Mouse (Mus musculus) frontal cortex, adult (tissue): ENCODE results near the gene D230025D16Rik.
"Not testable (repeated sequence)": the region's sequence is repeated elsewhere in the genome, so short reads cannot be mapped to it uniquely, and the experiment has no call there.

Source experiments
- ATAC-seq: cut with Nextera tagmentation; 2 replicates; pipeline ENCODE4 v1.9.2; 2017; ENCODE audit warnings: mild to moderate bottlenecking, moderate library complexity, mixed read lengths; ENCODE audit not compliant: low TSS enrichment

D230025D16Rik gene

GRCm38 (mm10) chr8:105224413-105225271 lies at the start of gene D230025D16Rik:
D230025D16Rik (plus strand) TSS chr8:105225145.
- peak; percentile 97 for ATAC-seq

- not testable (repeated sequence) for ATAC-seq
Observed at GRCm38 (mm10) chr8:105175287-105175686, 49.7 kb upstream of the D230025D16Rik start.

DNA sequence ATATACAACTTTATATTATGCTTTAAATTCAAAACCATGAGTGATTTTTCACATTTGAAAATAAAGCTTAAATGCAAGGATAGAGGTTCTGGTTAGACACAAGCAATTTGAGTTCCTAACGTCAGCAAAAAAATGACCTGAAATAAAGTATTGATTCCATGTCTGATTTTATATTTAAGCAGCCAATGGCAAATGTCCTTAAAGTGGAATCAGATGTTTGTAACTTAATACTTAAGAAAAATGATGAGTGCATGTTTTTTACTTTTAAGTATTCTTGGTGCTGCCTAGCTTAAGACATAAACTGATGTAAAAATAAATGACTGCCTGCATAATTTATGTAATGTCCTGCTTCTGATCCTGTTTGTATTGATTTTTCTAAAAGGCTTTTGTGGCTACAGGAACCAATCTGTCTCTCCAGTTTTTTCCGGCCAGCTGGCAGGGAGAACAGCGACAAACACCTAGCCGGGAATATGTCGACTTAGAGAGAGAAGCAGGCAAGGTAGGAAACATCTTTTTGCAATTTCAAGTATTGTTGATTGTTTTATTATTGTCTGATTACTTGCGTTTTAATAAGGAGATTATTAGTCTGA lies 46.6 kb upstream of the D230025D16Rik start:
- ATAC-seq, result no peak

DNA sequence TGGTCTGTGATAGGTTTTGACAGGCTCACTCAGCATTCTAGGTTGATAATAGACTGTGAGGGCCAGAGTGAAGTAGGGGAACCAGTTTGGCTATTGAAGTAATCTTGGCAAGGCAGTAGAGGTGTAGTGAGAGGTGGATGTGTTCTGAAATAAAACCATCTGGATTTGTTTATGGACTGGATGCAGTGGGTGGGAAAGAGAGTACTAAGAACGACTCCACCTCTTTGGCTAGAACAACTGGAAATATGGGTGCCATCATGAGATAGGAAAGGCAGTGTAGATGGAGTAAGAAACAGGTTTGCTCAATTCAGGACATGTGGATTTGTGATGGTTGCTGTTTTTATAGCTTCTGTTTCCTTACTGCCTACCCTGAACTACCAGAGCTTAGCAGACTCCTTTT lies 42.7 kb upstream of the D230025D16Rik start:
- no peak for ATAC-seq

DNA sequence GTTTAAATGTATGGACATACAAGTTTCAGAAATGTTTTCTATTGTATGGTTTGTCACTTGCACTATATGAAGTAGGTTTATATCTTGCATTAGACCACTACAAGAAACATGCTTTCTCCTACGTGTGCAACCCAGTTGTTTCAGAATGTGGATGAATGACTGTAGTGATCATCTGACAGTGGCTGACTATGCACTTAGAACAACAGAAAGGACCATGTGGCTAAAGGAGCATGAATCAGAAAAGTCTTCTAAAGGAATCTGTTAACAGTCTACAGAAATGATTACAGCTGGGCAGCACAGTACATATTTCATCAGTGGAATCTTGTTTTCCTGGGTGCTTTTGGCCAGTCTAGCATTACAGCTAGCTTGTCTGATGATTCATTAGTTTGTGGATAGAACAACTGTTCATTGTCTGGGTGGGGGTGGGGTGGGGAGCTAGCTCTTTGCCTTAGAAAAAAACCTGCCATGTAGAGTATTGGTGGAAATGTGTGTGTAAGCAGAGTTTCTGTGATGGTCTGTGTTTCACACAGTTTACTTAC lies 38.4 kb upstream of the D230025D16Rik start:
- peak; percentile 38; the same call in 1 of the 2 replicates for ATAC-seq

DNA sequence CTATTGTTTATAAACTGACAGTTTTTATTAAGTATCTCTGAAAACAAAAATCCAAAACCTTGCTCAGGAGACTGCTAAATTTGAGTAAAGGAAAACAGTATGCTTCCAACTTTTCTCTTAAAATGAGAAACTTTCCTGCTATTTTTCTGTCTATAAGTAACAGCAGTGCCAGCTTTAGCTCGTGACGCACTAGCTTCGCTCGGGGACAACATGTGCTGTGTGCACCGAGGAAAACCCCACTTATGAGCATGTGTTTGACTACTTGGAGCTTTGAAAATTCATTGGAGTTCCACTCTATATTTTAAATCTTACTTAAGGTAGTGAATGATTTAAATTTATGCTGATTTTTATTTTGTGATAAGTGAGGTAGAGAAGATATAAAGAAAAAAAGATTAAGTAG lies 32.8 kb upstream of the D230025D16Rik start:
- peak; percentile 94 for ATAC-seq

GRCm38 (mm10) chr8:105205748-105206147 lies 19.2 kb upstream of the D230025D16Rik start:
- no peak for ATAC-seq

DNA sequence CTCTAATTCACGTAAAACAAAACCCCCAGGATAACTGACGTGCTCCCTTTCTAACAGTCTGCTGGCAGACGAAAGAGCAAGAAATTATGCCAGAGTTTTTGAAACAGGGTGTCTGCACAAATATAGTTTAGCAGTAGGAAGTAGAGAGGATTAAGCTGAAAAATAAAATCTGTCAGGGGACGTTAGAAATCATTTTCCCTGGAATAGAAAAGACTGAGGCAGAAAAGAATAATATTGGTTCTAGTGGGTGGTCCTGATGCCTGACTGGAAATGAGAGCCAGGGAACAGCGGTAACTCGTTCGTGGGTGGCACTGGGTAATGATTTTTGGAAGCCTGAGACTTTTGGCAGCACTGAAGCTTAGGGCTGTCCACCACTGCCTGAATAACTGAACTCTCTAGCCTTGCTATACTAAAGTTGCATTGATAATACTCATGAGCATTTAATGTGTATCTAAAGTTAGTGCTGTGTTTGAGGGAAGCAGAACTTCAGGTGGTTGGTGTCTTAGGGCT lies 18.1 kb upstream of the D230025D16Rik start:
- no peak for ATAC-seq

DNA sequence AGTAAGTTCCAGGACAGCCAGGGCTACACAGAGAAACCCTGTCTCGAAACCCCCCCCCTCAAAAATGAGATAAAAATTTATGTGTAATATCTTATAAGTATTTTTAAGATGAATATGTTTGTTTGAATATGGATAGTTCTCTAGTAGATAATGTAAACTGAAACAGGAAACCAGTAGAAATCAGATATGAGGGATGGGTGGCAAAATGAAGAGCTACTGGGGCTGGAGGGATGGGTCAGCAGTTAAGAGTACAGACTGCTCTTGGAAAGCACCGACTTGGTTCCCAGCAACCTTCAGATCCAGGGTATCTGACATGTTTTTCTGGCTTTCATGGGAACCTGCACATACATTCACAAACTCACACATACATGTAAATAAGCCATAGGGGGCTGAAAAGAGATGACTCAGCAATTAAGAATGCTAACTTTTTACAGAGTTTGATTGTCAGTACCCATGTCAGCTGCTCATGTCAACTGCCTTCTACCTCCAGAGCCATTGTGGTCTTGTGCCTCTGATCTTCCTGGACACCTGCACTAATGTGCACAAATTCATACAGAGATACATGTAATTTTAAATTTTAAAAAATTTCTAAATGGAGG lies 17.2 kb upstream of the D230025D16Rik start:
- no peak for ATAC-seq

DNA sequence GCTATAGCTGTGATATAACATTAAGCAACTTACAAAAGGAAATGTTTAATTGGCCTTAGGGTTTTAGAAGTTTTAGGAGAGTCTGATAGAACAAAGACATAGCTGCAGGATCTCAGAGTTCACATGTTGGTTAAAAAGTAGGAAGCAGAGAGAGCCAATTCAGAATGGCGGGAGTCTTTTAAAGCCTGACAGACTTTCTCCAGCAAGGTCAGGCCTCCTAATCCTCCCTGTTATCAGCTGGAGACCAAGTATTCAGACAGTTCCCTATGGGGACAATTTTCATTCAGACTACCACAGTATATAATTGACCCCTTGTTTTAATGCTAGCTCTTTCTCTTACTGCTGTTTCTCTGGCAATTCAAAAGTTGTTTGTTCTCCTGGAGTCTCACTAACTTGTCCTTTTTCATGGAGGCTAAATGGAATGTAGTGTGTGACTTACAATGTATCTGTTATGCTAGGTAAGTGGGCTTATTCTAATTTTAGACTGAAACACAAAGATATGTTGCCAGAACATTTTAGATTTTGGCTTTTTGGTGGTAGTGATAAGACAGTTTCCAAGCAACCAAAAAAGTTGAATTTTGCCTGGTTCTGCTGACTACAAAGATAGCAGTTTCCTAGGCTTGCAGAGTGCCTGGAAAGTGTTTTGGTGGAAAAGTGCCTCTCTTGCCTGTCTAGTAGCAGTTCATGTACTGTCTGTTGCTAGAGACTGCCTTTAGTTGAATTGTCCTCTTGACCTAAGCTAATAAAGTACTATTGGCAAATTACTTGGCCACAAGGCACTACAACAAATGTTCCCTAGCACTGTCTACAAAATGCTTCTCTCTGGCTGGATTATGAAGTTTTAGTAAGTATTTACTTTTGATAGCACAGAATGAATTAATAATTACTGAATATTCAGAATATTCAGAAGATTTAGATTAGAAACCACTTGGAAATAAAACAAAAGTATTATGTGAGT lies 15.5 kb upstream of the D230025D16Rik start:
- ATAC-seq, result no peak

DNA sequence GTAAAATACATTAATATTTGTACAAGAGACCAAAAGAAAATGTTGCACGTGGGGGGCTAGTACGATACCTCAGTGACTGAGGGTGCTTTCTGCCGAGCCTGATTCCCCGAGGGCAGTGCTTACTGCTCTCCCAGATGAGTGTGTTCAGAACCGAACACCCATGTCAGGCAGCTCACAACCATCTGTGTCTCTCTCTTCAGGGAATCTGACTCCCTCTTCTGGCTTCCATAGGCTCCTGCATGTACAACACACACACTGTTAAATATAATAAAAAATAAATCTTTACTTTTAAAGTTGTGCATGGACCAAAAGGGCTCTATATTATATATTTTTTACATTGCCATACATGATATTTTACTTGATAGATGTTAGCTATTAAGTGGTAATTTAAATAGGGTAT lies 10.8 kb upstream of the D230025D16Rik start:
- no peak for ATAC-seq

DNA sequence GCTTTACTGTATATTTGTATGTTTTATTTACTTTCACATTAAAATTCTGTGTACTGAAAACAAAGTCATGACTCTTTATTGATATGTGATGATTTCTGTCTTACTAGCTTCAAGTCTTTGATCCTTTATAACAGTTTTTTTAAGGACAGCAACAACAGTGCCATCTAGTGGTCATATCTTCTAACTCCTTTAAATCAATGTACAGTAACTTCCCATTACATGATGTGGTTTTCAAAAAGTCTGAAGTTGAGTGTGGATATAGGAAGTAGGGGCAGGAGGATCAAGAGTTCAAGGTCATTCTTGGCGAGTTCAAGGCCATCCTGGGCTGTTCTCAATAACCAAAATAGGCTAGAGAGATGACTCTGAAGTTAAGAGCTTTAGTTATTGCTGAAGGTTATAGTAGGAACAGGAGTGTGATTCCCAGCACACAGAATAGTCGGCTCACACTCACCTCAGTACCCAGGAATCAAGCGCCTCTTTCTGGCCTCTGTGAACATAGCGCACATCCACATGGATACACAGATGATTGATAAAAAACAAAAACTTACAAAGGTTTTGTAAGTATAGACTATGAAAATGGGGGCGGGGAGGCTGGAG lies 6.9 kb upstream of the D230025D16Rik start:
- ATAC-seq, result peak; percentile 70

GRCm38 (mm10) chr8:105223850-105224249 lies 1.1 kb upstream of the D230025D16Rik start:
- no peak for ATAC-seq

- ATAC-seq, result no peak; the same call in 1 of the 2 replicates
Observed at GRCm38 (mm10) chr8:105225272-105225593, 288 bp downstream of the D230025D16Rik start.

DNA sequence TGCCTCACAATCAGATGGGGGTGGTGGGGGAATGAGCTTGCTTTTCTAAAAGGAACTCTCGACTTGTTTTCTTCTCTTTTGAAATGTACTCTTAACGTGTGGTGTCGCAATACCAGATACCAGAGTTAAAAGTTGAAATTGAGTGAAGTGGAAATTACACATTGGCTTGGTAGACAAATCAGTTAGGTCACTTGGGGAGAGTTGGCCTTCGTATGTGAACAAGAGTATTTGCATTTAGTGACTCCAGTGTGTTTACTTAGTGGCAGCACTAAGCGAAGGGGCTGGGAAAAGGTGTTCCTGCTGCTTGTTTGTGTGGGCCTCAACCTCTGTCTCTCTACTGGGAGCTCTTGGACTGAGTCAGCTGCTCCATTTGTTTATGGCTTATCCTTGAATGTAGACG lies 972 bp downstream of the D230025D16Rik start:
- no peak for ATAC-seq

DNA sequence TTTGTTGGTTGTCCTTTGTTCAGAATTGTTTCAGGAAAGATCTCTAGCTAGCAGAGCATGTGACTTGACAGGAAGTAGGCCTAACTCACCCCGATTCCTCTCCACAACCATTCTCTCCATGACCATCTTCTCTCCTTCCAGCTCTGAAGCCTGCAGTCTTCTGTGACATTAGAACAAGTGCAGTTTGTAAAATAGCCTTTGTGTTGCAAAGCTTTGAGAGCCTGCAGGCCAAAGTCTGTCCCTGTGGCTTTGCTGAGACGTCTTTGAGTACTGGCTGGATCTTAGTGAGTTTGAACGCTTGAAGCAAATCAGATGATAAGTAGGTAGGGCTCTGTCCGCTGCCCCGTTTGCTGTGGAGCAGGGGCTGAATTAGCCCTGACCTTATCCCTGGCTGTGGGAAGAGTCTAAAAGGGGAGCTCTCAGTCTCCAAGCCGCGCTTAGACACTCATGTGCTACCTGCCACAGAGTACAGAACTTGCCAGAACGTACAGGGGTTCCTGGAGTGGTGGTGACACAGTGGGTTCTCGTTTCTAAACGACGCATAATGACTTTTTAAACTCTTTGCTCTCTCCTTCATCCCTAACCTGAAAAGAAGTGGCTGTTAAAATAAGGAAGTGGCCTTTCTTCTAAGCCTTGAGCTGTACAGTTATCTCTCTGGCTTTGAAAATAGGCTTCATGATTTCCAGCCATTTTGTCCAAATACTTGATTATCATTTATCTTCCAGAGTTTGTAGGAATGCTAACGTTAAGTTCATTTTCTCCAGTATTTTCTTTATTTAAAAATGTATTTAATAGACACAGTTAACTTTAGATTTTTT lies 6.8 kb downstream of the D230025D16Rik start:
- no peak for ATAC-seq

DNA sequence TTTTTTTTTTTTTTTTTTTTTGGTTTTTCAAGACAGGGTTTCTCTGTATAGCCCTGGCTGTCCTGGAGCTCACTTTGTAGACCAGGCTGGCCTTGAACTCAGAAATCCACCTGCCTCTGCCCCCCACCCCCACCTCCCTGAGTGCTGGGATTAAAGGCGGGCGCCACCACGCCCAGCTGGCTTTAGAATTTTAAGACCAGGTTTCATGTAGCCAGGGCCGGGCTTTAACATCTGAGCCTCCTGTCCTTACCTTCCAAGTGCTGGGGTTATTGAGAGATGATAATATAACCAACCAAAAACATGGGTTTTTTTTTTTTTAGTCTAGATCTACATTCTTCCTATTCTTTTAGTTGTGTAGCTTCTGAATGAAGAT lies 7.4 kb downstream of the D230025D16Rik start:
- ATAC-seq, result not testable (repeated sequence)

DNA sequence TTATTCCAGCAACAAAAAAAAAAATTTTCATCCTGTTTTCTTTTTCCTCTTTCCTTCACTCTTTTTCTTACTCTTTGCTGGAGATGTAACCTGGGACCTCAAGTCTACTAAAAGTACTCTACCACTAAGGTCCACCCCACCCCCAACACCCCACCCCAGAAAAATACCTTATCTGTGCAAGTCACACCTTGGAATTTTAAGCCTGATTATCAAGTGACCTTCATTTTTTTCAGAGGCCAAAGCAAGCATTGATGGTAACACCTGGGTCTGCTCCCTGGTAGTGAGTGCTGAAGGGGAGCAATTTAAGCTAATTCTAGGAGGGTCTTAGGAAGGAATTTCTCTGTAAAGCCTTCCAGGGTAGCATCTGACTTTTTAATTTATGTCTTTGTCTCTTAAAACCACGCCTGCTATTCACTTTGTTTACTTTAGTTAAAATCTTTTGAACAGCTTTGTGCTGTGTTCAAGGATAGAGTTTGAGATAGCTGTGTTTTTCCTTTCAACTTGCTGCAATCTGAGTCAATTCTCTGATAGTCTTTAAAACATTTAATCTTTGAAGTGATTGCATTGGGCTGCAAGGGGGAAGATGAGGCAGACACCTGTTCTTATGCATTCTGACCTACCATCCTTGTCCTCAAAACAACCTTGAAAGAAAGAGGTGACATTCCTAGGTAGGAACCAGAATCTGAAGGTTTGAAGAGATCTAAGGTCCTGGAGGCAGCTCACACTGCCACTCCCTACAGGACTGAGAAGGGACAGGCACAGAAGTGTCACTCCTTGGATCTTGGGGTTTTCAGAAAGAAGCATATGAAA lies 8.4 kb downstream of the D230025D16Rik start:
- no peak for ATAC-seq

GRCm38 (mm10) chr8:105235206-105235605 lies 10.3 kb downstream of the D230025D16Rik start:
- no peak for ATAC-seq
